Mouse (Mus musculus) olfactory bulb, adult 2 months (tissue): ENCODE results near the gene Fat2. TPM values are rescaled to one million over a fixed set of nuclear protein-coding genes. Genes with fewer than 3 reads are reported as not detected.

Source experiments
- H3K27ac ChIP-seq: fragments of 200-500 bp; 2 replicates; pipeline ENCODE4 v1.5.1; 2012; ENCODE audit warnings: low read depth, low read length; ENCODE audit not compliant: insufficient read depth
- H3K4me1 ChIP-seq: fragments of 200-500 bp; 2 replicates; pipeline ENCODE4 v1.6.1; 2012; ENCODE audit warnings: low read length; ENCODE audit not compliant: control insufficient read depth, insufficient read depth
- H3K4me3 ChIP-seq: fragments of 200-500 bp; 2 replicates; pipeline ENCODE4 v1.5.1; 2012; ENCODE audit warnings: mild to moderate bottlenecking, low read depth, low read length, moderate library complexity; ENCODE audit not compliant: insufficient read depth
- CTCF ChIP-seq: fragments of 200-500 bp; IDR thresholded peaks from 2 replicates; pipeline ENCODE4 v1.5.1; 2012; ENCODE audit warnings: low read depth, mild to moderate bottlenecking, low read length, moderate library complexity; ENCODE audit not compliant: insufficient read depth
- POLR2A ChIP-seq: fragments of 200-500 bp; IDR thresholded peaks from 2 replicates; pipeline ENCODE4 v1.6.1; 2012; ENCODE audit warnings: mild to moderate bottlenecking, low read depth, low read length, moderate library complexity; ENCODE audit not compliant: insufficient read depth
- WGBS: fragments of 180-500 bp; shearing (Covaris S2); methylation state at CpG from one replicate; pipeline ENCODE4 v1.1.7; 2018; 5-methylcytosine and 5-hydroxymethylcytosine counted together
- polyA plus RNA-seq: library from polyadenylated mRNA; stranded (reverse); fragments of >200 nt; gene quantifications from 2 replicates; pipeline ENCODE4 v1.2.4, GENCODE M21; 2012; ENCODE audit warnings: low replicate concordance; ENCODE audit not compliant: missing spikeins, insufficient read depth, insufficient read length

Fat2 gene
- polyA plus RNA-seq, 1 experiment = not detected

GRCm38 (mm10) chr11:55367783-55368182 is 31.4 kb upstream of the Fat2 start:
- TF ChIP-seq CTCF (no peak), POLR2A (no peak)
- Histone ChIP-seq H3K4me1 (no peaks in the 10 kb centered on the region; the same call in 1 of the 2 replicates), H3K27ac (no peak overlapping the region), H3K4me3 (no peak overlapping the region)
- 67% methylated on average over 10 of the region's 10 CpGs for WGBS

GRCm38 (mm10) chr11:55365840-55366239 is 29.5 kb upstream of the Fat2 start:
- H3K4me1 ChIP-seq = no peaks in the 10 kb centered on the region; the same call in 1 of the 2 replicates
- TF ChIP-seq CTCF = no peak
- TF ChIP-seq POLR2A = no peak
- no peak overlapping the region for H3K4me3 ChIP-seq
- 84% methylated on average over 5 of the region's 5 CpGs for WGBS
- no peak overlapping the region for H3K27ac ChIP-seq

- no peaks in the 10 kb centered on the region; the same call in 1 of the 2 replicates for H3K4me1 ChIP-seq
- TF ChIP-seq CTCF (no peak), POLR2A (no peak)
- 70% methylated on average over 4 of the region's 4 CpGs for WGBS
- H3K27ac ChIP-seq = no peak overlapping the region
- no peak overlapping the region for H3K4me3 ChIP-seq
Observed at GRCm38 (mm10) chr11:55365242-55365641, 28.9 kb upstream of the Fat2 start.

GRCm38 (mm10) chr11:55364662-55365061 is 28.3 kb upstream of the Fat2 start:
- Histone ChIP-seq H3K4me3 (no peak overlapping the region), H3K27ac (no peak overlapping the region), H3K4me1 (no peaks in the 10 kb centered on the region; the same call in 1 of the 2 replicates)
- 59% methylated on average over 3 of the region's 3 CpGs for WGBS
- TF ChIP-seq CTCF = no peak
- no peak for TF ChIP-seq POLR2A

- H3K4me3 ChIP-seq = no peak overlapping the region
- 80% methylated on average over 15 of the region's 15 CpGs for WGBS
- TF ChIP-seq CTCF (no peak), POLR2A (no peak)
- H3K27ac ChIP-seq = no peak overlapping the region
- H3K4me1 ChIP-seq = no peaks in the 10 kb centered on the region
Observed at GRCm38 (mm10) chr11:55358094-55358783, 21.9 kb upstream of the Fat2 start.

- no peak for TF ChIP-seq POLR2A
- TF ChIP-seq CTCF = no peak
- 87% methylated on average over 2 of the region's 2 CpGs for WGBS
- Histone ChIP-seq H3K4me3 (no peak overlapping the region), H3K27ac (no peak overlapping the region), H3K4me1 (no peaks in the 10 kb centered on the region)
Observed at GRCm38 (mm10) chr11:55356846-55357245, 20.5 kb upstream of the Fat2 start.

- Histone ChIP-seq H3K27ac (no peak overlapping the region), H3K4me1 (no peaks in the 10 kb centered on the region), H3K4me3 (no peak overlapping the region)
- 68% methylated on average over 11 of the region's 11 CpGs for WGBS
- TF ChIP-seq CTCF (no peak), POLR2A (no peak)
Observed at GRCm38 (mm10) chr11:55341961-55342371, 5.6 kb upstream of the Fat2 start.

- WGBS = 71% methylated on average over 2 of the region's 2 CpGs
- Histone ChIP-seq H3K4me3 (no peak overlapping the region), H3K27ac (no peak overlapping the region), H3K4me1 (peaks cover 5% of the 10 kb centered on the region)
- TF ChIP-seq CTCF (no peak), POLR2A (no peak)
Observed at GRCm38 (mm10) chr11:55340789-55341188, 4.4 kb upstream of the Fat2 start.

- 80% methylated on average over 5 of the region's 5 CpGs for WGBS
- no peak overlapping the region for H3K4me3 ChIP-seq
- H3K27ac ChIP-seq = no peak overlapping the region
- peaks cover 5% of the 10 kb centered on the region for H3K4me1 ChIP-seq
- no peak for TF ChIP-seq POLR2A
- no peak for TF ChIP-seq CTCF
Observed at GRCm38 (mm10) chr11:55337032-55337769, 837 bp upstream of the Fat2 start.
